Mouse (Mus musculus) embryonic facial prominence, embryonic 13.5 days (tissue): ENCODE data around the gene Trio. TPM values are rescaled to one million over a fixed set of nuclear protein-coding genes. Genes with fewer than 3 reads are reported as not detected.
"Not testable (repeated sequence)": the region's sequence is repeated elsewhere in the genome, so short reads cannot be mapped to it uniquely, and the experiment has no call there.

Source experiments
- ATAC-seq: fragments of 200-750 bp; cut with Nextera tagmentation; 2 replicates; pipeline ENCODE4 v1.8.0; 2017; ENCODE audit warnings: low read depth; ENCODE audit not compliant: insufficient number of reproducible peaks, insufficient read depth, low FRiP score, low TSS enrichment
- H3K27ac ChIP-seq: fragments of 300-500 bp; sonication (generic); 2 replicates; pipeline ENCODE4 v1.5.1; 2015; ENCODE audit warnings: moderate library complexity, mild to moderate bottlenecking, inconsistent platforms
- H3K27me3 ChIP-seq: fragments of 300-500 bp; sonication (generic); 2 replicates; pipeline ENCODE4 v1.6.1; 2015; ENCODE audit warnings: mild to moderate bottlenecking, inconsistent platforms
- H3K36me3 ChIP-seq: fragments of 300-500 bp; sonication (generic); 2 replicates; pipeline ENCODE4 v1.6.1; 2015; ENCODE audit warnings: mild to moderate bottlenecking, inconsistent platforms
- H3K4me1 ChIP-seq: fragments of 300-500 bp; sonication (generic); 2 replicates; pipeline ENCODE4 v1.6.1; 2015; ENCODE audit warnings: inconsistent platforms
- H3K4me2 ChIP-seq: fragments of 300-500 bp; sonication (generic); 2 replicates; pipeline ENCODE4 v1.6.1; 2015; ENCODE audit warnings: moderate library complexity, mild to moderate bottlenecking, inconsistent platforms
- H3K4me3 ChIP-seq: fragments of 300-500 bp; sonication (generic); 2 replicates; pipeline ENCODE4 v1.5.1; 2015; ENCODE audit warnings: mild to moderate bottlenecking, inconsistent platforms
- H3K9ac ChIP-seq: fragments of 300-500 bp; sonication (generic); 2 replicates; pipeline ENCODE4 v1.6.1; 2015; ENCODE audit warnings: mild to moderate bottlenecking, inconsistent platforms
- H3K9me3 ChIP-seq: fragments of 300-500 bp; sonication (generic); 2 replicates; pipeline ENCODE4 v1.6.1; 2016; ENCODE audit warnings: inconsistent platforms
- WGBS: fragments of 180-500 bp; shearing (Covaris S2); methylation state at CpG from one replicate; pipeline ENCODE4 v1.1.7; 2015; ENCODE audit warnings: mixed read lengths; 5-methylcytosine and 5-hydroxymethylcytosine counted together
- polyA plus RNA-seq: library from polyadenylated mRNA; unstranded; fragments of >200 nt; fragmentation: Nextera tagmentation; extraction: Ambion mirVana; gene quantifications from 2 replicates; pipeline ENCODE4 v1.2.1, GENCODE M21; 2015

Gene Trio
- polyA plus RNA-seq, 1 experiment from 2014 or later: 48.8 TPM

DNA sequence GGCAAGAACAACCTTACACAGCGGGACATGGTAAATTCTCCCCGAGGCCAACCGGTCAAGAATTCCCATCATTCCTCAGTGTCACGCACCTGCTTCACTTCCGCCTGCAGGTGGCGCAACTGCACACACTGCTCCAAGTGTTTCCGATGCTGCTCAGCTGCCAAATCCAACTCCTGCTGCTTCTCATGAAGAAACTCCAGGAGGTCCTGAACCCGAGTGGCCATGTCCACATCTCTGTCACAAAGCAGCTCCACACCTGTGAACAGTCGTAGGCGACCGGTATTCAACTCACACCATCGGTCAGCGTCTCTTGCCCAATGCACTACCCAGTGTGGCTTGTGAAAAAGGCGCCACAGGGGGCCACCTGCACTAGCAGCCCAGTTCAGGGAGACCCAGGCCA lies 174.7 kb downstream of the Trio start:
- 82% methylated on average over 14 of the region's 14 CpGs for WGBS
- Histone ChIP-seq H3K27ac (no peak overlapping the region), H3K27me3 (no peaks in the 10 kb centered on the region), H3K9me3 (no peaks in the 10 kb centered on the region), H3K4me1 (peaks cover 12% of the 10 kb centered on the region), H3K4me2 (no peak overlapping the region), H3K9ac (no peak overlapping the region), H3K4me3 (no peak overlapping the region), H3K36me3 (peaks cover 85% of the 10 kb centered on the region)
- 0 out of 2 replicates have a peak, but pooled peaks have one; percentile 18 for ATAC-seq

DNA sequence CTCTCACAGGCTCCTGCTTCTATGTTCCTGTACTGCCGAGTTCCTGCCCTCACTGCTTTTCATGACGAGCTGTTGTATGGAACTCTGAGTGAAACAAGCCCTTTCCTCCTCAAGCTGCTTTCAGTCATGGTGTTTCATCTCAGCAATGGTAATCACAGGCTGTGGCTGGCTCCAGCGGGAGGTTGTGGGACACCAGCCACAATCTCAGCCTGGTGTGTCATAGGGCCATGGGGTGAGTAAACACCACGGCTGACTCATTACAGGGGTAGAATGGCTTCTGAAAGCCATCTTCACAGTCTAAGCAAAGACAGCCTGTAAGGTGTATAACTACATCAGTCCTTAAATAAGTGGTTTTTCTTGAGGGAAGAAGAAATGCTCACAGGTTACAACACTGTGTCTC lies 175.7 kb downstream of the Trio start:
- Histone ChIP-seq H3K27me3 (no peaks in the 10 kb centered on the region), H3K4me3 (no peak overlapping the region), H3K4me1 (peaks cover 10% of the 10 kb centered on the region), H3K36me3 (peaks cover 87% of the 10 kb centered on the region), H3K4me2 (no peak overlapping the region), H3K27ac (no peak overlapping the region), H3K9ac (no peak overlapping the region), H3K9me3 (no peaks in the 10 kb centered on the region)
- 87% methylated on average over 4 of the region's 4 CpGs for WGBS
- ATAC-seq: no peak

DNA sequence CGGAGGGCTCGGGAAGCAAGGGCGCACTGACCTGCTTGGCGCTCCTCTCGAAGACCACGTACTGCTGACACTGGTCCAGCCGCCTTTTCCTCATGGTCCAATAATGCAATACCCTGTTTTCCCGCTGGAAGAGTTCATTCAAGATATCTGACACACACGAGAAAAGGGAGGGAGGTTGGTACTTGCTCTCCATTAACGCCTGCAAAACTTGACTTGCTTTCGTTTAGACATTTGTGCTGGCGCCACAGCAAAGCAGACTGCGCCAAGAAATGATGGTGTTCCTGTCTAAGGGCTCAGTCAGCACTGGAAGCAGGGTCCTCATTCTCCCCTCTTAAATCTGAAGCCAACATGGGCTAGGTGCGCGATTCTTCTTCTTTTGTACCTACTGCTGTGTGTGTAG lies 184.0 kb downstream of the Trio start:
- H3K27me3 ChIP-seq: no peaks in the 10 kb centered on the region
- H3K4me2 ChIP-seq: no peak overlapping the region
- WGBS: 89% methylated on average over 15 of the region's 15 CpGs
- no peak overlapping the region for H3K27ac ChIP-seq
- H3K4me3 ChIP-seq: no peak overlapping the region
- no peak overlapping the region for H3K9ac ChIP-seq
- H3K36me3 ChIP-seq: peaks cover 87% of the 10 kb centered on the region
- no peaks in the 10 kb centered on the region for H3K4me1 ChIP-seq
- no peaks in the 10 kb centered on the region for H3K9me3 ChIP-seq
- ATAC-seq: no peak

DNA sequence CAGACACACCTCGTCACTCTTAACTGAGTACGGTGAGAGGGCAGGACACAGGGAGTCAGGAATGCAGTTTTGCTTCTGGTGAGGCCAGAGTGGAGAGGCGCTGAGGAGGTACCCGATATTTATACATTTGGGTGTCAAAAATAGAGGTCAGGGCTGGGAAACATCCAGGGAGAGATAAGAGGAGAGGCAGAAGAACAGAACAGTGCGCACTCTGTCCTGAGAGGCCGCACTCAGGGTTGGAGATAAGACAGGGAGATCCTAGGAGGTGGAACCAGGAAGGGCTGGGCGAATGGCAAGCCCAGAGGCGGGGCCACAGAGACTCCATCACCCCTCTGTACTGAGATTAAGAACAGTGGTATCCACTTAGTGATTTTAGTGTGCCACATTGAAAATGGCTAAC lies 185.1 kb downstream of the Trio start:
- H3K27ac ChIP-seq: no peak overlapping the region
- ATAC-seq: no peak
- WGBS: 84% methylated on average over 8 of the region's 8 CpGs
- no peaks in the 10 kb centered on the region for H3K4me1 ChIP-seq
- H3K27me3 ChIP-seq: no peaks in the 10 kb centered on the region
- peaks cover 86% of the 10 kb centered on the region for H3K36me3 ChIP-seq
- no peaks in the 10 kb centered on the region for H3K9me3 ChIP-seq
- no peak overlapping the region for H3K4me2 ChIP-seq
- no peak overlapping the region for H3K9ac ChIP-seq
- no peak overlapping the region for H3K4me3 ChIP-seq

DNA sequence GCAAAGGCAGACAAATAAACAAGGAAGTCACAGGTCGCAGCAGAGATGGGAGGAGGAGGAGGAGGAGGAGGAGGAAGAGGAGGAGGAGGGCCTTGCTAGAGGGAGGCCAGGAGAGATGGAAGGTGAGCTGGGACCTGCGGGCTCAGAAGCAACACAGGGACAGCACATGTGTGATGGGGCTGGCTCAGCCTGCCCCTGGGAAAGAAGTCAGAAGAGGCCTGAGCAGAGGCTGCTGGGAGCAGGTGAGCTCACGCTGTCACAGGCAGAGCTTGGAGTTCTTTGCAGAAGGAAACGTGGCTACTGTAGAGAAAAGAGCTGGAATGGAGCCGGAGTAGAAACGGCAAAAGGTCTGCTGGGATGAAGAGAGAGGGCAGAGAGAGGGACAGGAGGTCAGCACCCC lies 185.5 kb downstream of the Trio start:
- no peak for ATAC-seq
- H3K4me1 ChIP-seq: no peaks in the 10 kb centered on the region
- H3K36me3 ChIP-seq: peaks cover 86% of the 10 kb centered on the region
- H3K4me2 ChIP-seq: no peak overlapping the region
- WGBS: 81% methylated on average over 6 of the region's 6 CpGs
- H3K9me3 ChIP-seq: no peaks in the 10 kb centered on the region
- no peaks in the 10 kb centered on the region for H3K27me3 ChIP-seq
- H3K9ac ChIP-seq: no peak overlapping the region
- H3K4me3 ChIP-seq: no peak overlapping the region
- H3K27ac ChIP-seq: no peak overlapping the region

DNA sequence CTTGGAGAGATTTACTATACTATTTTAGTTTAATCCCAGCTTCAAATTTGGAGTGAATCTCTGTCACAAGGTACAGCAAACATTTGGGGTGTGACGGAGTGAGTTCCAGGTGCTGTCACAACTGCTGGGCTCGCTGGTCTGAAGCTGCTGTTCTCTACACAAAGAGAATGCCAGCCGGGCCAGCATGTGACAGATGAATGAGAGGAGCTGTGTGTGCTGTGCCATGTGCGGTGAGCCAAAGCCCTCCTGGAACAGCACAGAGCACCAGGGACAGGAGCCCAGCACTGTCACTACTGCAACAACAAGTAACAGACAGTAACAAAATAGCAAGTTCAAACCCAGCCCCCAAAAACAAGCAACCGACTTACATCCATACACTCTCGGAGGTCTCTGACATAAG lies 194.0 kb downstream of the Trio start:
- 91% methylated on average over 6 of the region's 6 CpGs for WGBS
- Histone ChIP-seq H3K27ac (no peak overlapping the region), H3K4me1 (no peaks in the 10 kb centered on the region), H3K9me3 (no peaks in the 10 kb centered on the region), H3K27me3 (no peaks in the 10 kb centered on the region), H3K9ac (no peak overlapping the region), H3K4me3 (no peak overlapping the region), H3K36me3 (peaks cover 86% of the 10 kb centered on the region), H3K4me2 (no peak overlapping the region)
- ATAC-seq: no peak

DNA sequence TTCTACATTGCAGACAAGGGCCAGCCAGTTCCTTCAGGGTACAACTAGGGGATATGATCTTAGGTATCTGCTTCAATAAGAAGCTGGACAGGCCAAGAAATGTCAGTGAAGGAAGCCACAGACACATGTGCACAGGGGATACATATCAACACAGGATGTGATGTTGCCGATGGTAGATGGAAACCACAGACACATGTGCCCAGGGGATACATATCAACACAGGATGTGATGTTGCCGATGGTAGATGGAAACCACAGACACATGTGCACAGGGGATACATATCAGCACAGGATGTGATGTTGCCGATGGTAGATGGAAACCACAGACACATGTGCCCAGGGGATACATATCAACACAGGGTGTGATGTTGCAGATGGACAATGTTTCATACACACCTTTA lies 197.8 kb downstream of the Trio start:
- H3K9ac ChIP-seq, ATAC-seq, H3K27me3 ChIP-seq, H3K27ac ChIP-seq, H3K9me3 ChIP-seq, H3K4me3 ChIP-seq, H3K4me2 ChIP-seq, H3K4me1 ChIP-seq: not testable (repeated sequence)
- WGBS: 62% methylated on average over 3 of the region's 3 CpGs
- H3K36me3 ChIP-seq: peaks cover 91% of the 10 kb centered on the region

DNA sequence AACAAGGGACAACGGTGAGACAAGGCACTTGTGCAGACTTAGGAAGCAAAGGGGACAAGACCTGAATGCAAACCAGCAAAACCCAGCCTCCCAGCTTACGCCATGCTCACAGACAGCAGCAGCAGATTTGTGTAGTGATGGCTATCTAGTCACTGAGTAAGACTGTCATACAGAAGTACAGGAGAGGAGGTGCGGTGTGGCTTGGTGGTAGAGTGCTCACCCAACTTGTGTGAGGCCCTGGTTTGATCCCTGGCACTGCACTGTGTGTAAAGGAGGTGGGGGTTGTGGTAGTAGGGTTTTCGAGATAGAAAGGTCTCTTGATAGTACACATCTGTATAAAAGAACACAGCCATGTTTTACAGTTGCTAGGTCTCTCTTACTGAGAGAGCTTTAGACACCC lies 198.8 kb downstream of the Trio start:
- no peak for ATAC-seq
- Histone ChIP-seq H3K4me2 (no peak overlapping the region), H3K4me1 (no peaks in the 10 kb centered on the region), H3K27ac (no peak overlapping the region), H3K9me3 (no peaks in the 10 kb centered on the region), H3K9ac (no peak overlapping the region), H3K27me3 (no peaks in the 10 kb centered on the region), H3K36me3 (peaks cover 87% of the 10 kb centered on the region), H3K4me3 (no peak overlapping the region)
- WGBS: 91% methylated on average over 4 of the region's 4 CpGs

DNA sequence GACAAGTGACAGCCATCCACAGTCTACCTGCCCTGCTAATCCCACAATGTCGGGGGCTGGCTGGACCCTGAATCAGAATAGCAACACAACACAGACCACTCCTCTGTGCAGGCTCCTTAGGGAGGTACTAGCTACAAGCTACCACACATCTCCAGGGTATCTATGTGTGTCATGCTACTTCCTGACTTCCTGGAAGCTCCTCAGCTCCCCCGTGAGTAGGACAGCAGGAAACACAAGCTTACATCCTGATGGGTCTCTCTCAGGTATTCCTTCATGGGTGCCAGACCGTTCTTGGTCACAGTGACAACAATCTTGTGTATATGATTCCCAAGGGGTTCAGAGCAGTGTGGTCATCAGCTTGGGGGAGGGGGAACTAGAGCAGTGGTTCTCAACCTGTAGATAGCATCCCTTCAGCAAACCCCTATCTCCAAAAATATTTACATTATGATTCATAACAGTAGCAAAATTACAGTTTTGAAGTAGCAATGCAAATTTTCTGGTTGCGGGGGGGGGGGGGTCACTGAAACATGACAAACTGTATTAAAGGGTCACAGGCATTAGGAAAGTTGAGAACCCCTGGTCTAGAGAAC lies 199.5 kb downstream of the Trio start:
- 82% methylated on average over 4 of the region's 4 CpGs for WGBS
- Histone ChIP-seq H3K9ac (no peak overlapping the region), H3K27ac (no peak overlapping the region), H3K9me3 (no peaks in the 10 kb centered on the region), H3K4me1 (no peaks in the 10 kb centered on the region), H3K27me3 (no peaks in the 10 kb centered on the region), H3K4me3 (no peak overlapping the region), H3K36me3 (peaks cover 86% of the 10 kb centered on the region), H3K4me2 (no peak overlapping the region)
- ATAC-seq: no peak

DNA sequence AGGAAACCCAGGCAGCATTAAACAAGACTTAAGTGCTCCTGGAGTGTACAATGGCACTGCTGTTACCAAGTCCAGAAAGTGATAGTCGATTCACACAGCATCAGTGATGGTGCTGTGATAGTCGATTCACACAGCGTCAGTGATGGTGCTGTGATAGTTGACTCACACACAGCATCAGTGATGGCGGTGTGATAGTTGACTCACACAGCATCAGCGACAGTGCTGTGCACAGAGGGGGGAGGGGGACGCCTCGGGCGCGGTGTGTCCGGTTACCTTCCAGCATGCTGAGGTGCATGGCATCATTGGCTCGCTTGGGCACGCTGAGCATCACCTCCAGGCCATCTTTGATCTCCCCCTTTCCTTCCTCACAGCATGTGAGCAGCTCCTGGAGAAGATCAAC lies 200.3 kb downstream of the Trio start:
- ATAC-seq: no peak
- no peak overlapping the region for H3K4me2 ChIP-seq
- 87% methylated on average over 12 of the region's 12 CpGs for WGBS
- H3K27me3 ChIP-seq: no peaks in the 10 kb centered on the region
- no peak overlapping the region for H3K9ac ChIP-seq
- no peaks in the 10 kb centered on the region for H3K9me3 ChIP-seq
- H3K4me1 ChIP-seq: no peaks in the 10 kb centered on the region
- H3K36me3 ChIP-seq: peaks cover 80% of the 10 kb centered on the region
- no peak overlapping the region; the same call in 1 of the 2 replicates for H3K27ac ChIP-seq
- H3K4me3 ChIP-seq: no peak overlapping the region

DNA sequence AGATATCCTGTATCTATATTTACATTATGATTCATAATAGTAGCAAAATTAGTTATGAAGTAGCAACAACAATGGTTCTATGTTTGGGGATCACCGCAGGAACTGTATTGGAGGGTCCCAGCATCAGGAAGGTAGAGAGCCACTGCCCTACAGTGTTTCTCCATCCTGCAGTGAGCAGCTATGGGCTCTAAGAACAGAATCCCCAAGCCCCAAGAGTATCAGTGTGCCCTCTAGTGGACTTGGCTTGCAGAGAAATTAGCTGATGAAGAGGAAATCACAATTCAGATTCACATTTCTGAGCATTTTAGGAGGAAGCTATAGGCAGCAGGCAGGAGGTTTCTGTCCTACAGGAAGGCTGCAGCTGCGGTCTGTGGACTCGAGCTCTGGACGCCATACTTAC lies 202.1 kb downstream of the Trio start:
- Histone ChIP-seq H3K4me1 (no peaks in the 10 kb centered on the region), H3K9me3 (no peaks in the 10 kb centered on the region), H3K36me3 (peaks cover 84% of the 10 kb centered on the region), H3K27me3 (no peaks in the 10 kb centered on the region), H3K27ac (no peak overlapping the region), H3K9ac (no peak overlapping the region), H3K4me3 (no peak overlapping the region), H3K4me2 (no peak overlapping the region)
- 85% methylated on average over 4 of the region's 4 CpGs for WGBS
- no peak for ATAC-seq

DNA sequence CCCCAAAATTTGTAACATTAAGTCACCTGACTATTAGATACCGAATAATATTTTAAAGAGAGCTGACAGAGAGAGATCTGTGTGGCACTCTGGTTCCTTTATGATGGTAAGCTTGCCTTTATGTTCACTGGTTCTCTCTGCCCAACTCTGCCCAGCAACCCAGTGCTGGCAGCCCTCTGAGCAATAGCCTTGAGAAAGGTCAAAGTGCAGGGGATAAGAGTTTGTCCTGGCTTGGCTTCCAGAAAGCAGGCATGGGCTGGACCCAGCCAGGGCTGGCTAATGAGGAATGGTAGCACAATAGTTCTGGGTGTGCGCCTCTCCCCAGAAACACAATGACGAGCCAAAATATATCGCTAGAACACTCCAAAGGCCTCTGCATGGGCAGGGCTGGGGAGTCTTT lies 203.2 kb downstream of the Trio start:
- no peaks in the 10 kb centered on the region for H3K27me3 ChIP-seq
- no peaks in the 10 kb centered on the region for H3K9me3 ChIP-seq
- H3K4me3 ChIP-seq: no peak overlapping the region
- H3K9ac ChIP-seq: no peak overlapping the region
- ATAC-seq: no peak
- peaks cover 84% of the 10 kb centered on the region for H3K36me3 ChIP-seq
- H3K4me2 ChIP-seq: no peak overlapping the region
- 96% methylated on average over 4 of the region's 4 CpGs for WGBS
- no peaks in the 10 kb centered on the region for H3K4me1 ChIP-seq
- H3K27ac ChIP-seq: no peak overlapping the region
